Mouse (Mus musculus) bone marrow, adult 2 months (tissue): ENCODE measurements around the gene Tulp4.

Experiments
- CTCF ChIP-seq: fragments of 200-500 bp; IDR thresholded peaks from 2 replicates; pipeline ENCODE4 v1.5.1; 2011; ENCODE audit warnings: low read length, control low read depth; ENCODE audit not compliant: control insufficient read depth, insufficient read depth
- POLR2A ChIP-seq: fragments of 200-500 bp; IDR thresholded peaks from 2 replicates; pipeline ENCODE4 v1.6.1; 2011; ENCODE audit warnings: low read depth, mild to moderate bottlenecking, control low read depth, low read length, borderline replicate concordance; ENCODE audit not compliant: control insufficient read depth

DNA sequence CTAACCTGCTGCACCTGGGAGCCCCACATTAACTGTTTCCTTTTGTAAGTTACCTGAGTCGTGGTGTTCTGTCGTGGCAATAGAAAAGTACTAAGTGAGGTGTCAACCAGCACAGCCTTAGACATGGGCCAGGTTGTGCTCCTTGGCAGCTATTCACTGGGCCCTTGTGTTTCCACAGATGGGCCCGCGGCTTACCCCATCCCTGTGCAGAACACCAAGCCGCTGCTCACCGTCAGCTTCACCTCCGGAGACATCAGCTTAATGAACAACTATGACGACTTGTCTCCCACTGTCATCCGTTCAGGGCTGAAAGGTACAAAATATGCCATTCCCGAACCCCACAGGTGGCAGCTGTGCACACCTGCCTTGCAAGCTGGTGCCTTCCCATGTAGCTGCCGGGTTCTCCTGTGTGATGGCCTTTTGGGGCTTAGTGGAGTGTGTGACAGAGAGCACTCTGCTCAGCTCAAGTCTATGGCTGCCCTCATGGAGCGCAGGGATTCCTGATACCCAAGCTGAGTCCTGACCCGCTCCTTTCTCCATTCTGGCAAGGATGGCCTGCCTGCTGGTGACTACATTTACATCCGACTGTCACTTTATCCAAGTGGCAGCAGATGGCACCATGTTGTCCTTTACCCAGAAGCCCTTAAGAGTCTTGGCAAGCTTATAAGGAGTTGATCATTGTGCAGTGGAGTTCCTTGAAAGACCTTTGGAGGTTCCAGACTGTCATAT is 95.4 kb downstream of the Tulp4 start:
- TF ChIP-seq CTCF (no peak), POLR2A (no peak)
